Mouse (Mus musculus): ENCODE measurements around the gene Tex2.

DNA sequence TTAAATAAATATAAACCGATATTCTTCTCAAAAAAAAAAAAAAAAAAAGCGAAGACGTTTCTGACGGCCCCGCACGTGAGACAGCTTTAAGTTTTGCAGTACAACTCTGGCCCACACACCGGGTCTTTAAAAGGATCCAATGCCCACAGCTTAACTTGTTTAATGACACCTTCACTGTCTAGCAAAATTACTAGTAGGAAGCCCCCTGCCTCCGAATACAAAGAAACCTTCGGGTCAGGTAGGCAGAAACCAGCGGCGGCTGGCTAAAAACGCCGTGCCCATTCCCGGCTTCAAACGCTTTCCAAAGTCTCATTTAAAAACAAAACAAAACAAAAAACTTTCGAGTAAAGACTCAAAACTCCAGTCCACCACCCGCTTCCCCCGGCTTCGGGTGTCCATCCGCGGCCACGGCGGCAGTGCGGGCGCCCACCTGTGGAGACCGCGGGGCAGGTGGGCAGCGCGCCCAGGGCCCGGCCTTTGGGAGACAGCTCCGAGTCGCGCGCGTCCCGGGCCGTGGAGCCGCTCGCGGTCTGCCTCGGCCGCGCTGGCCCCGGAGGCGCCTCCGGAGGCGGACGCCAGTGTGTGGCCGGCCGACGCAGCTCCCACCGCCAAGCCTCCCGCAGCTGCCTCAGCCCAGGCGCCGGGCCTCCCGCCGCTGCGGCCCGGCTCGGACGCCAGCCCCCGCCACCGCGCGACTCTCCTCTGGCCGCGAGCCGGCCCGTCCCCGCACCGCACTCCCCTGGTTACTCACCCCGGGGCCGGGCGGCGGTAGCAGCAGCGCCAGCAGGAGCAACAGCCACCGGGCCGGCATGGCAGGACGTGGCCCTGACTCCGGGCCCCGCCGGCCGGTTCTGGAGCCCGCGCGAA lies 126.1 kb downstream of the Tex2 start:
- TF ChIP-seq CTCF (IDR thresholded peaks at IDR 0.05) (peak; percentile 19; the same call in 1 of the 2 replicates), EP300 (IDR thresholded peaks at IDR 0.05) (no peak)

Measured in lung, postnatal 0 days (tissue).